Mouse (Mus musculus): ENCODE results near the gene Camta1. TPM values are rescaled to one million over a fixed set of nuclear protein-coding genes. Genes with fewer than 3 reads are reported as not detected.

Camta1 gene
- polyA plus RNA-seq, 1 experiment from 2014 or later, result 150 TPM

GRCm38 (mm10) chr4:151568887-151569286 is 292.8 kb downstream of the Camta1 start:
- Histone ChIP-seq H3K4me2 (no peak overlapping the region), H3K27me3 (ENCODE audit: control insufficient read depth, insufficient read depth, low read length) (no peaks in the 10 kb centered on the region), H3K9ac (ENCODE audit: low read length) (no peak overlapping the region), H3K36me3 (ENCODE audit: control insufficient read depth, insufficient read depth, low read length) (no peaks in the 10 kb centered on the region), H3K4me1 (ENCODE audit: control insufficient read depth, insufficient read depth, low read length) (peaks cover 18% of the 10 kb centered on the region), H3K9me3 (ENCODE audit: control insufficient read depth, low read length) (no peaks in the 10 kb centered on the region), H3K27ac (ENCODE audit: low read depth, low read length) (no peak overlapping the region), H3K4me3 (ENCODE audit: low read depth, low read length) (no peak overlapping the region)
- 55% methylated on average over 7 of the region's 7 CpGs for WGBS
- ATAC-seq (ENCODE audit: low FRiP score), result no peak
- DNase-seq (ENCODE audit: low spot score, missing footprints), result no peak

GRCm38 (mm10) chr4:151567105-151567504 is 294.6 kb downstream of the Camta1 start:
- WGBS, result 84% methylated on average over 4 of the region's 4 CpGs
- no peak overlapping the region for H3K27ac ChIP-seq (ENCODE audit: low read depth, low read length)
- no peak for DNase-seq (ENCODE audit: low spot score, missing footprints)

GRCm38 (mm10) chr4:151555505-151555904 is 306.2 kb downstream of the Camta1 start:
- 80% methylated on average over 9 of the region's 9 CpGs for WGBS
- Histone ChIP-seq H3K4me2 (no peak overlapping the region), H3K4me1 (ENCODE audit: control insufficient read depth, insufficient read depth, low read length) (peaks cover 4% of the 10 kb centered on the region; the same call in 1 of the 2 replicates), H3K27ac (ENCODE audit: low read depth, low read length) (no peak overlapping the region), H3K4me3 (ENCODE audit: low read depth, low read length) (no peak overlapping the region), H3K9ac (ENCODE audit: low read length) (no peak overlapping the region), H3K36me3 (ENCODE audit: control insufficient read depth, insufficient read depth, low read length) (no peaks in the 10 kb centered on the region), H3K9me3 (ENCODE audit: control insufficient read depth, low read length) (no peaks in the 10 kb centered on the region), H3K27me3 (ENCODE audit: control insufficient read depth, insufficient read depth, low read length) (no peaks in the 10 kb centered on the region)
- ATAC-seq (ENCODE audit: low FRiP score), result no peak
- DNase-seq (ENCODE audit: low spot score, missing footprints), result no peak

More at GRCm38 (mm10) chr4:151567105-151567504, 294.6 kb downstream of the Camta1 start:
- Histone ChIP-seq H3K36me3 (ENCODE audit: control insufficient read depth, insufficient read depth, low read length) (no peaks in the 10 kb centered on the region), H3K4me3 (ENCODE audit: low read depth, low read length) (no peak overlapping the region), H3K4me1 (ENCODE audit: control insufficient read depth, insufficient read depth, low read length) (peaks cover 18% of the 10 kb centered on the region), H3K27me3 (ENCODE audit: control insufficient read depth, insufficient read depth, low read length) (no peaks in the 10 kb centered on the region), H3K9me3 (ENCODE audit: control insufficient read depth, low read length) (no peaks in the 10 kb centered on the region), H3K4me2 (no peak overlapping the region), H3K9ac (ENCODE audit: low read length) (no peak overlapping the region)
- no peak for ATAC-seq (ENCODE audit: low FRiP score)

GRCm38 (mm10) chr4:151549523-151549922 is 312.2 kb downstream of the Camta1 start:
- Histone ChIP-seq H3K4me2 (no peak overlapping the region), H3K27me3 (ENCODE audit: control insufficient read depth, insufficient read depth, low read length) (no peaks in the 10 kb centered on the region), H3K9me3 (ENCODE audit: control insufficient read depth, low read length) (no peaks in the 10 kb centered on the region), H3K4me3 (ENCODE audit: low read depth, low read length) (no peak overlapping the region), H3K4me1 (ENCODE audit: control insufficient read depth, insufficient read depth, low read length) (peaks cover 8% of the 10 kb centered on the region; the same call in 1 of the 2 replicates), H3K9ac (ENCODE audit: low read length) (no peak overlapping the region), H3K36me3 (ENCODE audit: control insufficient read depth, insufficient read depth, low read length) (no peaks in the 10 kb centered on the region), H3K27ac (ENCODE audit: low read depth, low read length) (no peak overlapping the region)
- whole genome bisulfite sequencing, result 76% methylated on average over 10 of the region's 10 CpGs
- no peak for DNase-seq (ENCODE audit: low spot score, missing footprints)
- ATAC-seq (ENCODE audit: low FRiP score), result no peak

GRCm38 (mm10) chr4:151545452-151545851 is 316.2 kb downstream of the Camta1 start:
- no peaks in the 10 kb centered on the region for H3K9me3 ChIP-seq (ENCODE audit: control insufficient read depth, low read length)
- 97% methylated on average over 3 of the region's 3 CpGs for WGBS
- no peak for DNase-seq (ENCODE audit: low spot score, missing footprints)
- no peaks in the 10 kb centered on the region for H3K36me3 ChIP-seq (ENCODE audit: control insufficient read depth, insufficient read depth, low read length)
- no peak overlapping the region for H3K9ac ChIP-seq (ENCODE audit: low read length)
- no peak for ATAC-seq (ENCODE audit: low FRiP score)
- H3K4me2 ChIP-seq, result no peak overlapping the region
- no peak overlapping the region for H3K4me3 ChIP-seq (ENCODE audit: low read depth, low read length)
- no peak overlapping the region for H3K27ac ChIP-seq (ENCODE audit: low read depth, low read length)
- H3K4me1 ChIP-seq (ENCODE audit: control insufficient read depth, insufficient read depth, low read length), result 0 out of 2 replicates have a peak, but pooled peaks cover 4% of the 10 kb centered on the region
- H3K27me3 ChIP-seq (ENCODE audit: control insufficient read depth, insufficient read depth, low read length), result no peaks in the 10 kb centered on the region

- no peaks in the 10 kb centered on the region for H3K36me3 ChIP-seq (ENCODE audit: control insufficient read depth, insufficient read depth, low read length)
- 62% methylated on average over 5 of the region's 5 CpGs for WGBS
- no peak overlapping the region for H3K9ac ChIP-seq (ENCODE audit: low read length)
- no peak overlapping the region for H3K27ac ChIP-seq (ENCODE audit: low read depth, low read length)
- DNase-seq (ENCODE audit: low spot score, missing footprints) (no peak), ATAC-seq (ENCODE audit: low FRiP score) (no peak)
- no peaks in the 10 kb centered on the region for H3K9me3 ChIP-seq (ENCODE audit: control insufficient read depth, low read length)
- H3K27me3 ChIP-seq (ENCODE audit: control insufficient read depth, insufficient read depth, low read length), result no peaks in the 10 kb centered on the region
- H3K4me3 ChIP-seq (ENCODE audit: low read depth, low read length), result no peak overlapping the region
- peaks cover under 1% of the 10 kb centered on the region for H3K4me1 ChIP-seq (ENCODE audit: control insufficient read depth, insufficient read depth, low read length)
- no peak overlapping the region for H3K4me2 ChIP-seq
Measured at GRCm38 (mm10) chr4:151544191-151544590, 317.5 kb downstream of the Camta1 start.

GRCm38 (mm10) chr4:151540546-151540945 is 321.1 kb downstream of the Camta1 start:
- 66% methylated on average over 6 of the region's 6 CpGs for WGBS
- peaks cover 10% of the 10 kb centered on the region for H3K4me1 ChIP-seq (ENCODE audit: control insufficient read depth, insufficient read depth, low read length)

GRCm38 (mm10) chr4:151539881-151540280 is 321.8 kb downstream of the Camta1 start:
- Histone ChIP-seq H3K36me3 (ENCODE audit: control insufficient read depth, insufficient read depth, low read length) (no peaks in the 10 kb centered on the region), H3K9ac (ENCODE audit: low read length) (no peak overlapping the region), H3K4me1 (ENCODE audit: control insufficient read depth, insufficient read depth, low read length) (peaks cover 11% of the 10 kb centered on the region), H3K27me3 (ENCODE audit: control insufficient read depth, insufficient read depth, low read length) (no peaks in the 10 kb centered on the region), H3K4me3 (ENCODE audit: low read depth, low read length) (no peak overlapping the region), H3K4me2 (no peak overlapping the region), H3K9me3 (ENCODE audit: control insufficient read depth, low read length) (no peaks in the 10 kb centered on the region), H3K27ac (ENCODE audit: low read depth, low read length) (no peak overlapping the region)
- no peak for DNase-seq (ENCODE audit: low spot score, missing footprints)
- no peak for ATAC-seq (ENCODE audit: low FRiP score)
- 86% methylated on average over 5 of the region's 5 CpGs for WGBS

More at GRCm38 (mm10) chr4:151540546-151540945, 321.1 kb downstream of the Camta1 start:
- no peaks in the 10 kb centered on the region for H3K9me3 ChIP-seq (ENCODE audit: control insufficient read depth, low read length)
- DNase-seq (ENCODE audit: low spot score, missing footprints) (no peak), ATAC-seq (ENCODE audit: low FRiP score) (no peak)
- H3K27ac ChIP-seq (ENCODE audit: low read depth, low read length), result no peak overlapping the region
- no peaks in the 10 kb centered on the region for H3K36me3 ChIP-seq (ENCODE audit: control insufficient read depth, insufficient read depth, low read length)
- H3K27me3 ChIP-seq (ENCODE audit: control insufficient read depth, insufficient read depth, low read length), result no peaks in the 10 kb centered on the region
- no peak overlapping the region for H3K4me3 ChIP-seq (ENCODE audit: low read depth, low read length)
- no peak overlapping the region for H3K4me2 ChIP-seq
- H3K9ac ChIP-seq (ENCODE audit: low read length), result no peak overlapping the region

GRCm38 (mm10) chr4:151539167-151539525 is 322.5 kb downstream of the Camta1 start:
- Histone ChIP-seq H3K27ac (ENCODE audit: low read depth, low read length) (no peak overlapping the region; the same call in 1 of the 2 replicates), H3K27me3 (ENCODE audit: control insufficient read depth, insufficient read depth, low read length) (no peaks in the 10 kb centered on the region), H3K4me2 (no peak overlapping the region), H3K4me3 (ENCODE audit: low read depth, low read length) (no peak overlapping the region), H3K9me3 (ENCODE audit: control insufficient read depth, low read length) (no peaks in the 10 kb centered on the region), H3K36me3 (ENCODE audit: control insufficient read depth, insufficient read depth, low read length) (no peaks in the 10 kb centered on the region), H3K9ac (ENCODE audit: low read length) (no peak overlapping the region), H3K4me1 (ENCODE audit: control insufficient read depth, insufficient read depth, low read length) (peaks cover 11% of the 10 kb centered on the region)
- 0 out of 2 replicates have a peak, but pooled peaks have one; percentile 14 for ATAC-seq (ENCODE audit: low FRiP score)
- no peak for DNase-seq (ENCODE audit: low spot score, missing footprints)
- 55% methylated on average over 10 of the region's 10 CpGs for WGBS
